Mouse (Mus musculus) myocyte (in vitro differentiated cells): ENCODE data around the gene Fkbp5.

Experiments used
- E2F4 ChIP-seq: IDR thresholded peaks from one replicate; pipeline ENCODE4 v1.6.1; 2011; ENCODE audit warnings: mild to moderate bottlenecking, control low read depth, moderate library complexity; ENCODE audit not compliant: insufficient read depth
- MYOD1 ChIP-seq, 3 experiments: IDR thresholded peaks; one replicate each; pipeline ENCODE4 v1.6.1; 2011; ENCODE audit warnings: control low read depth in 2 of 3, low read depth in 2 of 3, mild to moderate bottlenecking in 2 of 3, moderate library complexity in 1 of 3; ENCODE audit not compliant: insufficient read length in 2 of 3, control insufficient read depth in 1 of 3
- POLR2A ChIP-seq: IDR thresholded peaks from one replicate; pipeline ENCODE4 v1.6.1; 2011; ENCODE audit warnings: low read depth, mild to moderate bottlenecking, control low read depth, moderate library complexity; ENCODE audit not compliant: insufficient read length
- POLR2AphosphoS2 ChIP-seq: IDR thresholded peaks from one replicate; pipeline ENCODE4 v1.6.1; 2011; ENCODE audit warnings: low read depth, control low read depth; ENCODE audit not compliant: insufficient read length
- REST ChIP-seq: IDR thresholded peaks from one replicate; pipeline ENCODE4 v1.6.1; 2011; ENCODE audit warnings: mild to moderate bottlenecking, control low read depth, moderate library complexity; ENCODE audit not compliant: insufficient read depth, insufficient read length
- TCF12 ChIP-seq: IDR thresholded peaks from one replicate; pipeline ENCODE4 v1.6.1; 2011; ENCODE audit warnings: mild to moderate bottlenecking, control low read depth; ENCODE audit not compliant: poor library complexity, insufficient read depth, severe bottlenecking
- USF1 ChIP-seq: IDR thresholded peaks from one replicate; pipeline ENCODE4 v1.6.1; 2011; ENCODE audit warnings: low read depth, mild to moderate bottlenecking, control low read depth, moderate library complexity

GRCm38 (mm10) chr17:28391568-28392432 is 125.5 kb downstream of the Fkbp5 start:
- TF ChIP-seq E2F4, result no peak
- no peak for TF ChIP-seq MYOD1 (IDR thresholded peaks at IDR 0.05; ENCODE audit: control insufficient read depth in 1 of 3, insufficient read length in 2 of 3, low read depth in 2 of 3)
- no peak for TF ChIP-seq POLR2A
- TF ChIP-seq USF1, result no peak
- TF ChIP-seq TCF12, result no peak
- TF ChIP-seq REST, result no peak
- no peak for TF ChIP-seq POLR2AphosphoS2
